Mouse (Mus musculus) midbrain, embryonic 12.5 days (tissue): ENCODE data around the gene Sptbn4. TPM values are rescaled to one million over a fixed set of nuclear protein-coding genes. Genes with fewer than 3 reads are reported as not detected.

ENCODE experiments used
- ATAC-seq: fragments of 200-750 bp; cut with Nextera tagmentation; 2 replicates; pipeline ENCODE4 v1.8.0; 2017; ENCODE audit warnings: low read depth, moderate TSS enrichment, moderate library complexity; ENCODE audit not compliant: low FRiP score
- H3K27ac ChIP-seq: fragments of 300-500 bp; sonication (generic); replicated peaks from 2 replicates; pipeline ENCODE4 v1.5.1; 2016; ENCODE audit warnings: mild to moderate bottlenecking
- H3K27me3 ChIP-seq: fragments of 300-500 bp; sonication (generic); 2 replicates; pipeline ENCODE4 v1.6.1; 2016; ENCODE audit warnings: mild to moderate bottlenecking
- H3K36me3 ChIP-seq: fragments of 300-500 bp; sonication (generic); 2 replicates; pipeline ENCODE4 v1.6.1; 2016
- H3K4me1 ChIP-seq: fragments of 300-500 bp; sonication (generic); 2 replicates; pipeline ENCODE4 v1.6.1; 2016
- H3K4me2 ChIP-seq: fragments of 300-500 bp; sonication (generic); replicated peaks from 2 replicates; pipeline ENCODE4 v1.6.1; 2016; ENCODE audit warnings: mild to moderate bottlenecking, moderate library complexity
- H3K4me3 ChIP-seq: fragments of 300-500 bp; sonication (generic); 2 replicates; pipeline ENCODE4 v1.5.1; 2016; ENCODE audit warnings: mild to moderate bottlenecking
- H3K9ac ChIP-seq: fragments of 300-500 bp; sonication (generic); replicated peaks from 2 replicates; pipeline ENCODE4 v1.6.1; 2016; ENCODE audit warnings: mild to moderate bottlenecking, moderate library complexity
- H3K9me3 ChIP-seq: fragments of 300-500 bp; sonication (generic); 2 replicates; pipeline ENCODE4 v1.6.1; 2016; ENCODE audit warnings: mild to moderate bottlenecking
- WGBS: fragments of 180-500 bp; shearing (Covaris S2); methylation state at CpG from one replicate; pipeline ENCODE4 v1.1.7; 2016; 5-methylcytosine and 5-hydroxymethylcytosine counted together
- polyA plus RNA-seq: library from polyadenylated mRNA; unstranded; fragments of >200 nt; fragmentation: Nextera tagmentation; extraction: Ambion mirVana; gene quantifications from 2 replicates; pipeline ENCODE4 v1.2.1, GENCODE M21; 2016

Gene Sptbn4
- polyA plus RNA-seq, 1 experiment from 2014 or later, result 0.78 TPM

DNA sequence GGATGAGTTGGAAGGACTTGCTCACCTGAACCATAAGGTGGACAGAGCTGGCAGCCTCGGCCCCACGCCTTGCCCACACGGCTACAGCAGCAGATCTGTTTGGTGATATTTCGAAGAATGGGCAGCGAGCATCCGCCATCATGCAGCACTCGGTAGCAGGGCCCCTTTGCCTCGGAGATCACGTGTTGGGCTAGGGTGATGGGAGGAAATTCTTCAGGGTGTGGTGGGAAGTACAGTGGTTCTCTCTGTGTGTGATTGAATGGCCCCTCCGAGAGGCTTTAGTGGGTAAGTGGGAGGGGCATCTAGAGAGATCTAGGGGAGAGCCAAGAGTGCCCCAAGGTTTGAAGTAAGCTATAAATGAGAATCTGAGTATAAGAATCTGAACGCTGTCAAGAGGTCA is 119.3 kb downstream of the Sptbn4 start:
- Histone ChIP-seq H3K27ac (no peak overlapping the region), H3K4me3 (no peak overlapping the region), H3K36me3 (no peaks in the 10 kb centered on the region), H3K4me1 (peaks cover 36% of the 10 kb centered on the region), H3K4me2 (no peak overlapping the region), H3K9me3 (no peaks in the 10 kb centered on the region), H3K27me3 (peaks cover 100% of the 10 kb centered on the region), H3K9ac (no peak overlapping the region)
- ATAC-seq, result no peak
- WGBS, result 85% methylated on average over 11 of the region's 11 CpGs

DNA sequence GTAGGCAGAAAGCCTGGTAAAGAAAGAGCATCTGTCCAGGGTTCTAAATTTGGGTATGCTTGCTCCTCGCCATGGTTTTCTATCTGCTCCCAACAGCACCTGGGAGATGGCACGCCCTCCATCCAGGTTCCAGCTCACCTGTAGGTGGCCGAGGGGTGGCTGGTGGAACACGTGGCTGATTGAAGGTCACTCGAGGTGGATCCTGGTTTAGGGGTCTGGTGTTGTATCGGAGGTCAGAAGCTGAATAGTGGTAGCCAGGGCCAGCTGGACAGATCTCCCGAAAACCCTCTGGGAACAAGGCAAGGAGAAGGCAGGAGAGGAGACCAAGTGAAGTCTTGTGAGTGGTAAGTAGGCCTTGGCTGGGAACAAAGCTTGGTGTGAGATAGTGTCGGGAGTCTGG is 120.0 kb downstream of the Sptbn4 start:
- peaks cover 100% of the 10 kb centered on the region for H3K27me3 ChIP-seq
- no peak overlapping the region for H3K9ac ChIP-seq
- ATAC-seq, result no peak
- WGBS, result 91% methylated on average over 8 of the region's 8 CpGs
- peaks cover 32% of the 10 kb centered on the region for H3K4me1 ChIP-seq
- no peak overlapping the region for H3K4me2 ChIP-seq
- H3K4me3 ChIP-seq, result no peak overlapping the region
- no peak overlapping the region for H3K27ac ChIP-seq
- no peaks in the 10 kb centered on the region for H3K36me3 ChIP-seq
- H3K9me3 ChIP-seq, result no peaks in the 10 kb centered on the region

DNA sequence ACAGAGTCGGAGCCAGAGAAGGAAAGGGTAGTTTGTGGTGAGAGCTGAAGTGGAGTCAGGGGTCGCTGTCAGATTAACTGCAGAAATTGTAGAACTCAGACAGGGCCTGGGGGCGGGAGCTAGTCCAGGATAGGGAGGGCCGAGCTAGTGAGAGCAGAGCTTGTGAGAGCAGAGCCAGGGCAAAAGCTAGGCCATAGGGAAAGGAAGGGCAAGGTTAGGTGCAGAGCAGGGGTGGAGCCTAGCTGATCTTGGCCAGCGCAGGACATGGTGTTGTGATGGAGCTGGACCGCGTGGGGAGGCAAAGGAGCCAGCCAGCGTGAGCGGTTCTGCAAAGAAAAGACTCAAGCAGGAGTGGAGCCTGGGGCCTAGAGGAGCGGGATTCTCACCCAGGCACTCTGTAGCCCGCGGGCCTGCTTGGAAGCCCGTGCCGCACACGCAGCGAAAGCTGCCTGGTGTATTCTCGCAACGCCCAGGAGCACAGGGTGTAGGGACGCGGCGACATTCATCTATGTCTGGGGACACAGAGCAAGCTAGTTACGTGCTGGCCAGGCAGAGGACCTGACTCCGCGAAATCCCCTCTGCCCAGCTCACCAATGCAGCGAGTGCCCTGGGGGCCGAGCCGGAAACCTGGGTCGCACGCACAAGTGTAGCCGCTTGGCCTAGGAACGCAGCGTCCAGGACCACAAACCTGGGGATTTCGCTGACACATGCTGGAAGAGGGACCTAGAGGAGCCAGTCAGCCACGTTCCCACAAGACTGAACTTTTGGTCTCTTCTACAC is 121.2 kb downstream of the Sptbn4 start:
- peaks cover 32% of the 10 kb centered on the region for H3K4me1 ChIP-seq
- H3K9ac ChIP-seq, result no peak overlapping the region
- no peaks in the 10 kb centered on the region for H3K9me3 ChIP-seq
- H3K27ac ChIP-seq, result no peak overlapping the region
- H3K36me3 ChIP-seq, result no peaks in the 10 kb centered on the region
- H3K4me2 ChIP-seq, result peak overlapping the region; percentile 38
- no peak for ATAC-seq
- 27% methylated on average over 34 of the region's 34 CpGs for WGBS
- peaks cover 95% of the 10 kb centered on the region for H3K27me3 ChIP-seq
- no peak overlapping the region for H3K4me3 ChIP-seq

DNA sequence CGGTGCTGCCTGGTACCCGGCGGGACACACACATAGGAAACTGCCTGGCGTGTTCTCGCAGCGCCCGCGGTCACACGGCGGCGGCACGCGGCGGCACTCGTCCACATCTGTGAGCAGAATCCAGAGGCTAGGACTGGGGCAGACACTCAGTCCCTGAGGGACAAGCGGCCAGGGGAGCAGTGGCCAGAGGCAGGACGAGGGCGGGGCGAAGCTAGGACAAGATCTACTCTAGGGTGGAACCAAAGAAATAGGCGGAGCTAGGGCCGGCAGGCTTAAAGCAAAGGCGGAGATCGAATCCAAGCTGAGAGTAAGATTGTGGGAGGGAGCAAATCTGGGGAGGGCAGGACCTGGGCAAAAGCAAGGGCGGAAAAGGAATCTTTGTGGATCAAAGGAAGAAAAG is 121.8 kb downstream of the Sptbn4 start:
- peak overlapping the region; percentile 38 for H3K4me2 ChIP-seq
- H3K36me3 ChIP-seq, result no peaks in the 10 kb centered on the region
- peaks cover 89% of the 10 kb centered on the region for H3K27me3 ChIP-seq
- H3K9me3 ChIP-seq, result no peaks in the 10 kb centered on the region
- H3K9ac ChIP-seq, result no peak overlapping the region; the same call in 1 of the 2 replicates
- peak; percentile 38; the same call in 1 of the 2 replicates for ATAC-seq
- H3K4me3 ChIP-seq, result peak overlapping the region; percentile 24
- under 1% methylated on average over 24 of the region's 24 CpGs for WGBS
- peaks cover 26% of the 10 kb centered on the region for H3K4me1 ChIP-seq
- H3K27ac ChIP-seq, result no peak overlapping the region

DNA sequence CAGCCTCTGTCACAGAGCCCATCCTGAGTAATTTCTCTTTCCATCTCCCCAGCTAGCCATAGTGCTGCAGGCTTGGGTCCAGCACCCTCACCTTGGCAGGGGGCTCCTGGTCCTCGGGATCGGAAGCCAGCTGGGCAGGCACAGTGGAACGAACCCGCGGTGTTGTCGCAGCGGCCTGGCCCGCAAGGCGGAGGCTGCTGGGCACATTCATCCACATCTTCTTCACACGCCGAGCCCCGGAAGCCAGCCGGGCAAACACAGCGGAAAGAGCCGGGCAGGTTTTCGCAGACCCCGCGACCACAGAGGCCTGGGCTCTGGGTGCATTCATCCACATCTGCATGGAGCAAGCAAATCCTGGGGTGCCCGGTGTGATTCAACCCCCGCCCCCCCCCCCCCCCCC is 122.6 kb downstream of the Sptbn4 start:
- no peak overlapping the region for H3K4me3 ChIP-seq
- peaks cover 81% of the 10 kb centered on the region for H3K27me3 ChIP-seq
- ATAC-seq, result no peak
- peaks cover 24% of the 10 kb centered on the region for H3K4me1 ChIP-seq
- H3K4me2 ChIP-seq, result no peak overlapping the region
- H3K36me3 ChIP-seq, result no peaks in the 10 kb centered on the region
- H3K9me3 ChIP-seq, result no peaks in the 10 kb centered on the region
- H3K27ac ChIP-seq, result no peak overlapping the region
- 47% methylated on average over 19 of the region's 20 CpGs for WGBS
- H3K9ac ChIP-seq, result no peak overlapping the region

DNA sequence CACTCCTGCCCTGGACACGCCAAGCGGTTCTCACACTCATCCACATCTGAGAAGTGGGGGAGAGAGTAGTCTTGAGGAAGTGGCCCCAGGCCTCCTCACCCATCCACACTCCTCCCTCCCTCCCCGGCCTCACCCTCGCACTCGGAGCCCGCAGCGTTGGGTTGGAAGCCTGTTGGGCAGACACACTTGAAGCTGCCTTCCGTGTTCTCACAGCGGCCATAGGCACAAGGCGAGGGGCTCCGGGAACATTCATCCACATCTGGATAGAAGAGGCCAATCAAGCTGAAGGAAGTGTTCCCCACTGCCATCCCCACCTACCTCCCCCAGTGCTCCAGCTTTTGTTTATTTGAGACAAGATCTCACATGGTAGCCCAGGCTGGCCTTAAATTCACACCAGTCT is 123.3 kb downstream of the Sptbn4 start:
- Histone ChIP-seq H3K27ac (no peak overlapping the region), H3K4me3 (no peak overlapping the region), H3K36me3 (no peaks in the 10 kb centered on the region), H3K9me3 (no peaks in the 10 kb centered on the region), H3K4me2 (no peak overlapping the region), H3K27me3 (peaks cover 74% of the 10 kb centered on the region), H3K9ac (no peak overlapping the region), H3K4me1 (peaks cover 19% of the 10 kb centered on the region)
- WGBS, result 97% methylated on average over 11 of the region's 11 CpGs
- ATAC-seq, result no peak

DNA sequence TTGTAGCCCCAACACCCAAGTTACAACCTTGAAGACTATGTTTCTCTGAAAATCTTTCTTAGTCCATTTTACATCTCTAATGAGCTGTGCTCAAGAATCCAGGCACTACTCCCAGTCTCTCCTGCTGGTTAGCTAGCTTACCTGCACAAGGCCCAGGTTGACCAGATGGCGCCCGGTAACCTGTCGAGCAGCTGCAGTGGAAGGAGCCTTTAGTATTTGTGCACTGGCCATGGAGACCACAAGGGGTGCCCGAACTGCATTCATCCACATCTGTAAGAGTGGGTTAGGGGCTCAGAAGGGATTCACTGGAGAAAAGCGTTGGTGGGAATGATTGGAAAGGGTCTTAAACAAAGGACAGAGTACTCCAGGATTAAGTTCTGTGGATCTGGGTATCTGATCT is 124.5 kb downstream of the Sptbn4 start:
- WGBS, result 87% methylated on average over 5 of the region's 5 CpGs
- Histone ChIP-seq H3K36me3 (no peaks in the 10 kb centered on the region), H3K4me3 (no peak overlapping the region), H3K9ac (no peak overlapping the region), H3K4me1 (peaks cover 17% of the 10 kb centered on the region), H3K4me2 (no peak overlapping the region), H3K27ac (no peak overlapping the region), H3K27me3 (peaks cover 62% of the 10 kb centered on the region), H3K9me3 (no peaks in the 10 kb centered on the region)
- no peak for ATAC-seq

DNA sequence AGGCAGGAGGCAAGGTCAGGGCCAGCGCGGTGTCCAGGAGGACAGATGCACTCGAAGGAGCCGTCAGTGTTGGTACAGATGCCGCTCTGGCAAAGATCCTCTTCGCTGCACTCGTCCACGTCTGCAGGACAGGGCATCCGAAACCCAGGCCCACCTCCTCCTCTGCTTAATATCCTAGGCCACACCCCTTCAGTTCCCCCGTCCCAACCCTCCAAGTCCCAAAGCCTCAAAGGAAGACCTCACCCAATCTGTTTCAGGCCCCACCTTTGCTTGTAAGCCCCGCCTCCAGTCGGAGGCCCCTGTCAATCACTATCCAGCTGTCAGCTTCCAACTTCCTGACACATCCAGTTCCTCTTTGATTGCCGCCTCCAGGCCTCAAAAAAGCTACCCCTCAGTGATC is 125.2 kb downstream of the Sptbn4 start:
- no peak overlapping the region for H3K4me2 ChIP-seq
- peaks cover 17% of the 10 kb centered on the region for H3K4me1 ChIP-seq
- H3K27ac ChIP-seq, result no peak overlapping the region
- H3K27me3 ChIP-seq, result peaks cover 55% of the 10 kb centered on the region
- no peaks in the 10 kb centered on the region for H3K9me3 ChIP-seq
- H3K9ac ChIP-seq, result no peak overlapping the region
- no peak for ATAC-seq
- H3K36me3 ChIP-seq, result no peaks in the 10 kb centered on the region
- no peak overlapping the region for H3K4me3 ChIP-seq
- WGBS, result 16% methylated on average over 13 of the region's 13 CpGs

DNA sequence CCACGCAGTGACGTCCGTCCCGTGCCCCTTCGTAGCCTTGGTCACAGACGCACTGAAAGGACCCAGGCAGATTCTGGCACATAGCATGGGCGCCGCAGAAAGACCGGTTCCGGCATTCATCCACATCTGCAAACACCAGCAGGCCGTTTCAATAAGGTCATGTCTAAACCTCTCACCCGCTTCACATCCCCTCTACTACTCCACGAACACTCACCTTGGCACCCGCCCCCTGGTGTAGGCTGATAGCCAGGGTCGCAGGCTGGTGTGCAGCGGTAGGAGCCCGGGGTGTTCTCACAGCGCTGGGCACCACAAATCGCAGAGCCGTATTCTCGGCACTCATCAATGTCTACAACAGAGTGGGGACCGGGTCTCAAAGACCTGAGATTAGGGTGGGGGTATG is 128.1 kb downstream of the Sptbn4 start:
- Histone ChIP-seq H3K4me3 (no peak overlapping the region), H3K27ac (no peak overlapping the region), H3K27me3 (peaks cover 26% of the 10 kb centered on the region), H3K4me1 (peaks cover 8% of the 10 kb centered on the region; the same call in 1 of the 2 replicates), H3K9ac (no peak overlapping the region), H3K36me3 (peaks cover 1% of the 10 kb centered on the region; the same call in 1 of the 2 replicates), H3K9me3 (0 out of 2 replicates have a peak, but pooled peaks cover 2% of the 10 kb centered on the region), H3K4me2 (no peak overlapping the region)
- no peak for ATAC-seq
- 93% methylated on average over 22 of the region's 22 CpGs for WGBS

DNA sequence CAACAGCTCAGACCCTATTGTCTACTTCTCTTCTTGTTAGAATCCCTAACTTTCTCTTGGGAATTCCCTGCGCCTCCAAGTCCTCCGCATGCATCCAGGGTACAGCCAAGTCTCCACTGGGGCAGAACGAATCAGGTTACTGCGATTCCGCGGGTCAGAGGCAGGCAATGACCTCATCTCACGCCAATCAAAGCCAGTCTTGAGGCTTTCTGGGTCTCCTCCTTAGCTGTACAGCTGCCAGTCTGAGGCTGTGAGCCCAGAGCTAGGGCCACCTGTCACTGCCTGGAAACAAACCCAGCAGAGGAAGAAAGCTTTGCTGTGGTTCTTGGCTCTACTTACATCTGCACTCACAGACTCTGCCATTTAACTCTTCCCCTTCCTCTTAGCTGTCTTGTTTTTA is 131.5 kb downstream of the Sptbn4 start:
- H3K27me3 ChIP-seq, result peaks cover 4% of the 10 kb centered on the region
- no peak overlapping the region for H3K27ac ChIP-seq
- H3K36me3 ChIP-seq, result peaks cover 6% of the 10 kb centered on the region; the same call in 1 of the 2 replicates
- H3K4me3 ChIP-seq, result no peak overlapping the region
- 35% methylated on average over 7 of the region's 7 CpGs for WGBS
- no peak overlapping the region for H3K4me2 ChIP-seq
- H3K4me1 ChIP-seq, result peaks cover 8% of the 10 kb centered on the region; the same call in 1 of the 2 replicates
- H3K9me3 ChIP-seq, result peaks cover 11% of the 10 kb centered on the region
- ATAC-seq, result peak; percentile 58; the same call in 1 of the 2 replicates
- no peak overlapping the region for H3K9ac ChIP-seq

DNA sequence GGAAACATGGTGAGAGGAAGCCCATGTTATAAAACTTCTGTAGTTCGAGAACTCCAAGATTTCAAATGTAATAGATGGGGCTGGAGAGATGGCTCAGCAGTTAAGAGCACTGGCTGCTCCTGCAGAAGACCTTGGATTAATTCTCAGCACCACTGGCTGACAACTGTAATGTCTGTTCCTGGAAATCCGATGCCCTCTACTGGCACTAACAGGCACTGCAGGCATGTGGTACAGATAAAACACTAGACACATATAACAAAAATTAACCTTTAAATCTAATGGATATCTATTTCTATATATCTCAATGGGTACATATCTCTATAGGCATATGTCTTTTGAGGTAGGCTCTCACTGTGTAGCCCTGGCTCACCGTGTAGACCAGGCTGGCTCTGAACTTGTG is 133.1 kb downstream of the Sptbn4 start:
- H3K27me3 ChIP-seq, result peaks cover 16% of the 10 kb centered on the region
- WGBS, result 92% methylated on average over 3 of the region's 3 CpGs
- peaks cover 12% of the 10 kb centered on the region for H3K4me1 ChIP-seq
- no peak overlapping the region for H3K9ac ChIP-seq
- ATAC-seq, result no peak
- no peak overlapping the region for H3K4me3 ChIP-seq
- H3K36me3 ChIP-seq, result peaks cover 6% of the 10 kb centered on the region; the same call in 1 of the 2 replicates
- peaks cover 11% of the 10 kb centered on the region for H3K9me3 ChIP-seq
- no peak overlapping the region for H3K27ac ChIP-seq
- no peak overlapping the region for H3K4me2 ChIP-seq

DNA sequence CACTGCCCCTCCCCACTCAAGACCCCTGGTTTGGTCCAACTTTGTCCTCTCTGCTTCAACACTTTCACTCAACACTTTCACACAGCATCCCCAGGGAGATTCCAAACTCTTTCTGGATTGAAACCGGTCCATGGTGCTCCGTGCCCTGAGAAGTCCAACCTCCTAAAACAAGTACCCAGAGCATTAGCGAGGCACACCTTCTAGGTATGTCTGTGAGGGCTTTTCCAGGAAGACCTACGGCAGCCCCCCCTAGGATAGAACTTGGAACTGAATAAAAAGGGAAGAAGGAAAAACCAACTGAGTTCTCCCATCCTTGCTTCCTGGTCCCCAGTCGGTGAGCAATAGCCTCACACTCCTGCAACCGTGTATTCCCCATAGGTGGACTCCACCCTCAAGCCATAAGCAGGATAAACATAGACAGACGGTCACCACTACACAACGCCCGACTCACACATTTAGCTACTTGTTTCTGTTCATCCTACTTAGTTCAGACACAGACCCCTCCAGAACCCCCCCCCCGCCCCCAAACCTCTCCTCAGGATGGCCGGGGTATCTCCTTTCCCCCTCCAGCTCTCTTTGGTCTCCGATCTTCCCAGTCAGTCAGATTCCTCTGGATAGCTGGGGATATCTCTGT is 135.7 kb downstream of the Sptbn4 start:
- ATAC-seq, result no peak
- Histone ChIP-seq H3K4me3 (no peak overlapping the region), H3K27ac (no peak overlapping the region), H3K4me1 (peaks cover 18% of the 10 kb centered on the region), H3K9ac (no peak overlapping the region), H3K36me3 (peaks cover 6% of the 10 kb centered on the region; the same call in 1 of the 2 replicates), H3K9me3 (peaks cover 11% of the 10 kb centered on the region), H3K27me3 (peaks cover 28% of the 10 kb centered on the region), H3K4me2 (no peak overlapping the region)
- 95% methylated on average over 12 of the region's 12 CpGs for WGBS
